Mouse (Mus musculus) ES-E14 (cell line): ENCODE results near the gene Ccdc126. TPM values are rescaled to one million over a fixed set of nuclear protein-coding genes. Genes with fewer than 3 reads are reported as not detected.

ENCODE experiments used
- DNase-seq: peaks from one replicate; pipeline ENCODE4 v3.0.0-alpha.2; 2013; ENCODE audit warnings: low read depth, low spot score
- H3K27ac ChIP-seq: 2 replicates; pipeline ENCODE4 v1.5.1; 2012; ENCODE audit warnings: low read depth, mild to moderate bottlenecking, low read length, moderate library complexity, mixed read lengths; ENCODE audit not compliant: poor library complexity, insufficient read depth, severe bottlenecking
- H3K36me3 ChIP-seq: 2 replicates; pipeline ENCODE4 v1.6.1; 2012; ENCODE audit warnings: mild to moderate bottlenecking, low read length, moderate library complexity, mixed read lengths; ENCODE audit not compliant: control insufficient read depth, poor library complexity, insufficient read depth, severe bottlenecking
- H3K4me1 ChIP-seq, 2 experiments: fragments of 150-350 bp in 1 of 2; sonication (generic) in 1 of 2; 2 replicates each; pipeline ENCODE4 v1.6.1; 2012; ENCODE audit warnings: low read length in 2 of 2, mild to moderate bottlenecking in 1 of 2, mixed read lengths in 1 of 2; ENCODE audit not compliant: control insufficient read depth in 2 of 2, insufficient read depth in 2 of 2, poor library complexity in 1 of 2
- H3K4me3 ChIP-seq, 2 experiments: fragments of 150-350 bp in 1 of 2; sonication (generic) in 1 of 2; 2 replicates each; pipeline ENCODE4 v1.5.1; 2012; ENCODE audit warnings: low read length in 2 of 2, low read depth in 1 of 2, mild to moderate bottlenecking in 1 of 2, mixed read lengths in 1 of 2; ENCODE audit not compliant: insufficient read depth in 1 of 2, poor library complexity in 1 of 2, severe bottlenecking in 1 of 2
- H3K9ac ChIP-seq: 2 replicates; pipeline ENCODE4 v1.6.1; 2012; ENCODE audit warnings: low read depth, mild to moderate bottlenecking, low read length, mixed read lengths; ENCODE audit not compliant: poor library complexity, insufficient read depth, severe bottlenecking
- H3K9me3 ChIP-seq: fragments of 150-350 bp; sonication (generic); 2 replicates; pipeline ENCODE4 v1.6.1; 2012; ENCODE audit warnings: low read depth, mild to moderate bottlenecking, low read length; ENCODE audit not compliant: control insufficient read depth, insufficient read depth
- CHD2 ChIP-seq: IDR thresholded peaks from 2 replicates; pipeline ENCODE4 v1.6.1; 2014; ENCODE audit warnings: mild to moderate bottlenecking, low read depth, low read length, inconsistent platforms
- HCFC1 ChIP-seq: IDR thresholded peaks from 2 replicates; pipeline ENCODE4 v1.6.1; 2012; ENCODE audit warnings: low read length, inconsistent platforms, borderline replicate concordance; ENCODE audit not compliant: insufficient read depth
- MAFK ChIP-seq: IDR thresholded peaks from 2 replicates; pipeline ENCODE4 v1.6.1; 2014; ENCODE audit warnings: mild to moderate bottlenecking, low read depth, low read length, inconsistent platforms; ENCODE audit not compliant: insufficient read depth
- ZC3H11A ChIP-seq: IDR thresholded peaks from 2 replicates; pipeline ENCODE4 v1.6.1; 2012; ENCODE audit warnings: low read depth, mild to moderate bottlenecking, inconsistent platforms, low read length, borderline replicate concordance
- ZNF384 ChIP-seq: IDR thresholded peaks from 2 replicates; pipeline ENCODE4 v1.6.1; 2012; ENCODE audit warnings: low read depth, low read length, inconsistent platforms
- in situ Hi-C, 2 experiments: fragments of 600-800 bp; cut with MboI; formaldehyde crosslinking; loops; one replicate each; pipeline ENCODE4 v1.15.1; 2025; ENCODE audit warnings: low sequenced_read_pairs in 2 of 2, inconsistent platforms in 1 of 2; ENCODE audit not compliant: unreplicated experiment in 2 of 2
- total RNA-seq: library from RNA; depleted of rRNA; stranded (reverse); fragments of 300-350 nt; gene quantifications from 2 replicates; pipeline ENCODE4 v1.2.3, GENCODE M21; 2012; rRNA removed

The Ccdc126 gene
- 8.4 and 8.7 TPM in 2 replicates for total RNA-seq

- Histone ChIP-seq H3K4me1 (peaks cover 4 to 6% of the 10 kb centered on the region in 2 experiments; a peak in 1 of 4 replicates), H3K4me3 (peak within 1 kb of the TSS; percentile 74 to 75), H3K9me3 (no peaks in the 10 kb centered on the region), H3K27ac (peak within 1 kb of the TSS; percentile 51), H3K9ac (peak within 1 kb of the TSS; percentile 63), H3K36me3 (no peaks in the 10 kb centered on the region)
- DNase-seq = peak; percentile 97
- in situ Hi-C loops = no loop called here
- TF ChIP-seq ZNF384 = no peak
- TF ChIP-seq CHD2 = peak; percentile 75
- no peak; the same call in 1 of the 2 replicates for TF ChIP-seq ZC3H11A
- peak; percentile 98 for TF ChIP-seq HCFC1
- no peak for TF ChIP-seq MAFK
These were observed at the start of gene Ccdc126 for GRCm38 (mm10) chr6:49318966-49319594. Gene Ccdc126 (plus strand): TSS chr6:49319274.

- Histone ChIP-seq H3K4me3 (no peak overlapping the region), H3K4me1 (peaks cover 5 to 8% of the 10 kb centered on the region in 2 experiments), H3K36me3 (no peaks in the 10 kb centered on the region), H3K9me3 (no peaks in the 10 kb centered on the region), H3K27ac (no peak overlapping the region), H3K9ac (no peak overlapping the region)
- DNase-seq = no peak
- in situ Hi-C loops = no loop called here
- TF ChIP-seq ZNF384 (no peak), MAFK (no peak), CHD2 (no peak)
These were observed 49.2 kb upstream of the Ccdc126 start for GRCm38 (mm10) chr6:49269923-49270322.

- peak overlapping the region; percentile 57; the same call in 1 of the 2 replicates for H3K27ac ChIP-seq
- peaks cover 4% of the 10 kb centered on the region; the same call in 1 of the 2 replicates for H3K9me3 ChIP-seq
- peaks cover 5 to 8% of the 10 kb centered on the region in 2 experiments for H3K4me1 ChIP-seq
- no peak for DNase-seq
- in situ Hi-C loops = no loop called here
- no peak overlapping the region for H3K9ac ChIP-seq
- H3K4me3 ChIP-seq = no peak overlapping the region
- H3K36me3 ChIP-seq = 0 out of 2 replicates have a peak, but pooled peaks cover 3% of the 10 kb centered on the region
- no peak for TF ChIP-seq HCFC1
These were observed 47.3 kb upstream of the Ccdc126 start for GRCm38 (mm10) chr6:49271815-49272214.

DNA sequence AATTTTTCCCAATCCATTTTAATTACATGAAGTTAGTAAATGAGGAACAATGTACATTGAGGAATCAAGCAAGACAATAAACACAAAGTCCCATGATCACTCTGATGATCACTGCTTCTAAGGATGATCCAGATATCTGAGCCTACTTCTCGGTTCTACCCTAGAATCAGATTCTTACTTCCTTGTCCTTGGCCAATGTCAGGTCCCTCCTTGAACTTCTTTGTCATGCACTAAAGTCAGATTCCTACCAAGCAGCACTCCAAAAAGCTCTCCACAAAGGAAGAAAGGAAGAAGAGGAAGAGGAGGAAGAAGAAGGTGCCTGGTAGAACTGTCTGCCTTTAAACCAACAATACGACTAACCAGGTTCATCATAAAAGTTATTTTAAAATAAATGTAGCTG lies 46.2 kb upstream of the Ccdc126 start:
- Histone ChIP-seq H3K9me3 (peaks cover 7% of the 10 kb centered on the region; the same call in 1 of the 2 replicates), H3K36me3 (peaks cover 6% of the 10 kb centered on the region; the same call in 1 of the 2 replicates), H3K4me1 (peaks cover 3 to 8% of the 10 kb centered on the region in 2 experiments; a peak in 3 of 4 replicates), H3K4me3 (no peak overlapping the region), H3K27ac (peak overlapping the region; percentile 26; the same call in 1 of the 2 replicates), H3K9ac (no peak overlapping the region)
- in situ Hi-C loops = no loop called here
- TF ChIP-seq HCFC1 = no peak
- no peak for TF ChIP-seq ZNF384
- no peak for TF ChIP-seq CHD2
- TF ChIP-seq ZC3H11A = no peak
- no peak for TF ChIP-seq MAFK
- no peak for DNase-seq

- Histone ChIP-seq H3K36me3 (peaks cover 8% of the 10 kb centered on the region; the same call in 1 of the 2 replicates), H3K9ac (peak overlapping the region; percentile 18; the same call in 1 of the 2 replicates), H3K27ac (peak overlapping the region; percentile 98), H3K9me3 (peaks cover 11% of the 10 kb centered on the region), H3K4me3 (peak overlapping the region in 1 of 2 experiments; percentile 3; a peak in 1 of 4 replicates), H3K4me1 (peaks cover 3 to 8% of the 10 kb centered on the region in 2 experiments; a peak in 3 of 4 replicates)
- no peak for TF ChIP-seq ZC3H11A
- TF ChIP-seq MAFK = no peak
- no peak for TF ChIP-seq ZNF384
- TF ChIP-seq CHD2 = no peak
- no peak for TF ChIP-seq HCFC1
- in situ Hi-C loops = no loop called here
- no peak for DNase-seq
These were observed 45.1 kb upstream of the Ccdc126 start for GRCm38 (mm10) chr6:49273934-49274333.
